Mouse (Mus musculus) liver, postnatal 0 days (tissue): ENCODE data around the gene Kcnab2.

Source experiments
- CTCF ChIP-seq: sonication (generic); IDR thresholded peaks from 2 replicates; pipeline ENCODE4 v1.5.1; 2016; ENCODE audit warnings: antibody characterized with exemption, low read depth
- EP300 ChIP-seq: IDR thresholded peaks from 2 replicates; pipeline ENCODE4 v1.6.1; 2016; ENCODE audit warnings: antibody characterized with exemption, low read depth, mild to moderate bottlenecking

GRCm38 (mm10) chr4:152434836-152435235 lies 42.8 kb downstream of the Kcnab2 start:
- TF ChIP-seq CTCF = peak; percentile 82
- no peak for TF ChIP-seq EP300
